In genomic region chr19:37523280-37524062, GRCm38 (mm10) we compare ENCODE assay signal across 10 mouse cellular contexts. TPM values are rescaled to one million over a fixed set of nuclear protein-coding genes. Genes with fewer than 3 reads are reported as not detected.
DNase-seq lines count a peak whose midpoint lies in the region; ATAC-seq and TF ChIP-seq lines count a peak whose summit lies in the region.
"Had no signal": no experiment of that assay in that cellular context is flagged by ENCODE, and none has a peak within 500 bp of the region (broad histone marks: within the 10 kb centered on the region; RNA-seq: fewer than 3 reads in every experiment).

No protein-coding gene starts in this region.

- WGBS in heart, embryonic 15.5 days, result 53% methylated on average over 15 of the region's 15 CpGs
- 62% methylated on average over 15 of the region's 15 CpGs for WGBS in heart, embryonic 11.5 days (ENCODE audit: insufficient replicate concordance)
- WGBS in embryonic facial prominence, embryonic 14.5 days, result 58% methylated on average over 15 of the region's 15 CpGs
- WGBS in kidney, embryonic 14.5 days, result 68% methylated on average over 15 of the region's 15 CpGs
- 76% methylated on average over 15 of the region's 15 CpGs for WGBS in hindbrain, postnatal 0 days

- H3K4me1 ChIP-seq in heart, embryonic 15.5 days (replicated peaks), result peaks cover 6% of the 10 kb centered on the region; the same call in 1 of the 2 replicates
- peaks cover 9% of the 10 kb centered on the region for H3K4me1 ChIP-seq in heart, embryonic 11.5 days (ENCODE audit: control insufficient read depth, insufficient read depth, low read length)
- no peaks in the 10 kb centered on the region for H3K4me1 ChIP-seq in embryonic facial prominence, embryonic 14.5 days (ENCODE audit: control insufficient read depth, insufficient read depth, low read length)
- no peaks in the 10 kb centered on the region for H3K4me1 ChIP-seq in kidney, embryonic 14.5 days (ENCODE audit: control insufficient read depth, insufficient read depth, low read length)
- no peaks in the 10 kb centered on the region for H3K4me1 ChIP-seq in hindbrain, postnatal 0 days (ENCODE audit: insufficient read depth, low read length)

- ATAC-seq in heart, embryonic 15.5 days (replicated peaks; ENCODE audit: insufficient number of reproducible peaks, insufficient read depth, low FRiP score, low read depth), result no peak
- no peak for ATAC-seq in heart, embryonic 11.5 days (replicated peaks; ENCODE audit: insufficient number of reproducible peaks, low FRiP score, low TSS enrichment)
- no peak for ATAC-seq in embryonic facial prominence, embryonic 14.5 days (ENCODE audit: low read depth)
- ATAC-seq in megakaryocyte-erythroid progenitor cell, adult 5-6 weeks (replicated peaks; ENCODE audit: low FRiP score, low TSS enrichment, poor library complexity, severe bottlenecking), result peak; percentile 54
- no peak for ATAC-seq in kidney, embryonic 14.5 days (ENCODE audit: low FRiP score, low TSS enrichment)
- ATAC-seq in hindbrain, postnatal 0 days, result no peak

- no peaks in the 10 kb centered on the region for H3K9me3 ChIP-seq in heart, embryonic 15.5 days (replicated peaks)
- H3K9me3 ChIP-seq in heart, embryonic 11.5 days (replicated peaks; ENCODE audit: control insufficient read depth, low read length), result no peaks in the 10 kb centered on the region
- H3K9me3 ChIP-seq in embryonic facial prominence, embryonic 14.5 days (ENCODE audit: control insufficient read depth, low read length), result no peaks in the 10 kb centered on the region
- no peaks in the 10 kb centered on the region for H3K9me3 ChIP-seq in kidney, embryonic 14.5 days (ENCODE audit: control insufficient read depth, low read length)
- no peaks in the 10 kb centered on the region for H3K9me3 ChIP-seq in hindbrain, postnatal 0 days (ENCODE audit: low read length)

- no peak overlapping the region for H3K4me3 ChIP-seq in heart, embryonic 15.5 days
- no peak overlapping the region for H3K4me3 ChIP-seq in heart, embryonic 11.5 days (ENCODE audit: low read depth, low read length)
- no peak overlapping the region for H3K4me3 ChIP-seq in embryonic facial prominence, embryonic 14.5 days (ENCODE audit: low read depth, low read length)
- H3K4me3 ChIP-seq in kidney, embryonic 14.5 days (ENCODE audit: low read length), result no peak overlapping the region
- no peak overlapping the region for H3K4me3 ChIP-seq in hindbrain, postnatal 0 days (ENCODE audit: low read length)

- H3K9ac ChIP-seq in heart, embryonic 15.5 days, result no peak overlapping the region
- H3K9ac ChIP-seq in heart, embryonic 11.5 days (ENCODE audit: low read depth, low read length), result no peak overlapping the region
- no peak overlapping the region for H3K9ac ChIP-seq in embryonic facial prominence, embryonic 14.5 days (ENCODE audit: low read depth, low read length)
- H3K9ac ChIP-seq in kidney, embryonic 14.5 days (ENCODE audit: low read depth, low read length), result no peak overlapping the region
- H3K9ac ChIP-seq in hindbrain, postnatal 0 days (replicated peaks; ENCODE audit: low read length), result no peak overlapping the region

- peak; percentile 60 for DNase-seq in CD4-positive helper T cell, adult 2 months (ENCODE audit: low read depth, low spot score)
- peak; percentile 16 for DNase-seq in embryonic facial prominence, embryonic 14.5 days (ENCODE audit: low spot score)
- no peak for DNase-seq in hindbrain, postnatal 0 days (ENCODE audit: low spot score)
- DNase-seq in c-Kit-positive CD71-positive TER-119-positive erythroid progenitor cells, embryonic 14.5 days (ENCODE audit: low spot score), result no peak
- DNase-seq: cerebellum, adult 2 months; left cerebral cortex, postnatal 4 days had no signal

- TF ChIP-seq CTCF in hindbrain, postnatal 0 days (IDR thresholded peaks at IDR 0.05; ENCODE audit: low read depth), result no peak

- peak overlapping the region; percentile 10; the same call in 1 of the 2 replicates for H3K4me2 ChIP-seq in heart, embryonic 15.5 days
- no peak overlapping the region; the same call in 1 of the 2 replicates for H3K4me2 ChIP-seq in heart, embryonic 11.5 days
- H3K4me2 ChIP-seq in embryonic facial prominence, embryonic 14.5 days (ENCODE audit: low read depth, low read length), result no peak overlapping the region
- no peak overlapping the region for H3K4me2 ChIP-seq in kidney, embryonic 14.5 days (replicated peaks; ENCODE audit: low read depth, low read length)
- H3K4me2 ChIP-seq in hindbrain, postnatal 0 days (ENCODE audit: low read depth, low read length), result no peak overlapping the region

- no peak overlapping the region for H3K27ac ChIP-seq in heart, embryonic 15.5 days
- no peak overlapping the region for H3K27ac ChIP-seq in heart, embryonic 11.5 days (ENCODE audit: low read depth, low read length)
- H3K27ac ChIP-seq in embryonic facial prominence, embryonic 14.5 days (replicated peaks; ENCODE audit: low read depth, low read length), result no peak overlapping the region
- H3K27ac ChIP-seq in kidney, embryonic 14.5 days (ENCODE audit: low read depth, low read length), result no peak overlapping the region
- no peak overlapping the region for H3K27ac ChIP-seq in hindbrain, postnatal 0 days

- no peaks in the 10 kb centered on the region; the same call in 1 of the 2 replicates for H3K27me3 ChIP-seq in heart, embryonic 15.5 days
- peaks cover 6% of the 10 kb centered on the region; the same call in 1 of the 2 replicates for H3K27me3 ChIP-seq in heart, embryonic 11.5 days (ENCODE audit: control insufficient read depth, insufficient read depth, low read length)
- H3K27me3 ChIP-seq in embryonic facial prominence, embryonic 14.5 days (replicated peaks; ENCODE audit: control insufficient read depth, insufficient read depth, low read length), result no peaks in the 10 kb centered on the region
- no peaks in the 10 kb centered on the region for H3K27me3 ChIP-seq in kidney, embryonic 14.5 days (ENCODE audit: control insufficient read depth, insufficient read depth, low read length)
- H3K27me3 ChIP-seq in hindbrain, postnatal 0 days (ENCODE audit: insufficient read depth, low read length), result no peaks in the 10 kb centered on the region

- H3K36me3 ChIP-seq in heart, embryonic 15.5 days, result no peaks in the 10 kb centered on the region
- H3K36me3 ChIP-seq in heart, embryonic 11.5 days (ENCODE audit: control insufficient read depth, insufficient read depth, low read length), result no peaks in the 10 kb centered on the region
- H3K36me3 ChIP-seq in embryonic facial prominence, embryonic 14.5 days (ENCODE audit: control insufficient read depth, insufficient read depth, low read length), result no peaks in the 10 kb centered on the region
- no peaks in the 10 kb centered on the region for H3K36me3 ChIP-seq in kidney, embryonic 14.5 days (ENCODE audit: control insufficient read depth, insufficient read depth, low read length)
- H3K36me3 ChIP-seq in hindbrain, postnatal 0 days (ENCODE audit: insufficient read depth, low read length), result no peaks in the 10 kb centered on the region

RNA-seq across cellular contexts. Expression of gene Exoc6, which starts 26.7 kb away (rescaled TPM):
- 16.6 and 18.8 TPM in 2 replicates for polyA plus RNA-seq in heart, embryonic 15.5 days (2015; fragmentation: Nextera tagmentation; extraction: Ambion mirVana)
- 22.3 TPM in 2 replicates for polyA plus RNA-seq in heart, embryonic 11.5 days (2014; fragmentation: Nextera tagmentation; extraction: Ambion mirVana)
- polyA plus RNA-seq in embryonic facial prominence, embryonic 14.5 days (2014; fragmentation: Nextera tagmentation; extraction: Ambion mirVana), result 10.7 and 13.0 TPM in 2 replicates
- 46.9 and 49.2 TPM in 2 replicates for total RNA-seq in megakaryocyte-erythroid progenitor cell, adult 5-6 weeks (2014; fragmentation: Nextera tagmentation)
- total RNA-seq in megakaryocyte-erythroid progenitor cell, adult 5-6 weeks (2017), result 104 and 109 TPM in 2 replicates
- polyA plus RNA-seq in kidney, embryonic 14.5 days (2014; fragmentation: Nextera tagmentation; extraction: Ambion mirVana), result 14.2 and 26.8 TPM in 2 replicates
- 18.4 and 18.9 TPM in 2 replicates for total RNA-seq in hindbrain, postnatal 0 days (2014; rRNA removed)
- 18.6 and 18.8 TPM in 2 replicates for polyA plus RNA-seq in hindbrain, postnatal 0 days (2015; fragmentation: Nextera tagmentation; extraction: Ambion mirVana)

Comparison
In these comparisons a context has a peak if more than half of its experiments do, and no peak if none do; other contexts are left out.
1. DNase-seq: peak in CD4-positive helper T cell, adult 2 months (single experiment) and embryonic facial prominence, embryonic 14.5 days (single experiment); none in hindbrain, postnatal 0 days (single experiment) and c-Kit-positive CD71-positive TER-119-positive erythroid progenitor cells, embryonic 14.5 days (single experiment).